Comparison of ENCODE assay signal across 16 mouse cellular contexts in genomic region chr5:120431001-120431583, GRCm38 (mm10). TPM values are rescaled to one million over a fixed set of nuclear protein-coding genes. Genes with fewer than 3 reads are reported as not detected.
DNase-seq lines count a peak whose midpoint lies in the region; ATAC-seq and TF ChIP-seq lines count a peak whose summit lies in the region.
"Had no signal": no experiment of that assay in that cellular context is flagged by ENCODE, and none has a peak within 500 bp of the region (broad histone marks: within the 10 kb centered on the region; RNA-seq: fewer than 3 reads in every experiment).

No protein-coding gene starts in this region.

- no peak for TF ChIP-seq CTCF in E14TG2a.4 (conservative IDR thresholded peaks at IDR 0.05; ENCODE audit: low read length)

- H3K27me3 ChIP-seq in E14TG2a.4 (ENCODE audit: insufficient read depth, low read length): peaks cover 96% of the 10 kb centered on the region
- H3K27me3 ChIP-seq in hindbrain, embryonic 10.5 days (ENCODE audit: insufficient read depth, poor library complexity, severe bottlenecking): peaks cover 100% of the 10 kb centered on the region
- H3K27me3 ChIP-seq in midbrain, embryonic 12.5 days: peaks cover 98% of the 10 kb centered on the region
- peaks cover 98% of the 10 kb centered on the region for H3K27me3 ChIP-seq in kidney, embryonic 15.5 days

- H3K36me3 ChIP-seq in E14TG2a.4 (ENCODE audit: insufficient read depth, low read length): no peaks in the 10 kb centered on the region
- H3K36me3 ChIP-seq in hindbrain, embryonic 10.5 days: no peaks in the 10 kb centered on the region
- no peaks in the 10 kb centered on the region for H3K36me3 ChIP-seq in midbrain, embryonic 12.5 days
- H3K36me3 ChIP-seq in kidney, embryonic 15.5 days: no peaks in the 10 kb centered on the region
- H3K36me3 ChIP-seq: liver, embryonic 12.5 days had no signal

- H3K4me2 ChIP-seq in midbrain, embryonic 12.5 days (replicated peaks): peak overlapping the region; percentile 65
- no peak overlapping the region for H3K4me2 ChIP-seq in kidney, embryonic 15.5 days
- H3K4me2 ChIP-seq: liver, embryonic 12.5 days had no signal

- WGBS in hindbrain, embryonic 10.5 days: under 1% methylated on average over 30 of the region's 30 CpGs
- WGBS in midbrain, embryonic 12.5 days: under 1% methylated on average over 30 of the region's 30 CpGs
- WGBS in kidney, embryonic 15.5 days: 1% methylated on average over 30 of the region's 30 CpGs

- 0 out of 2 replicates have a peak, but pooled peaks cover 3% of the 10 kb centered on the region for H3K9me3 ChIP-seq in E14TG2a.4 (ENCODE audit: low read length)
- no peaks in the 10 kb centered on the region for H3K9me3 ChIP-seq in hindbrain, embryonic 10.5 days
- no peaks in the 10 kb centered on the region for H3K9me3 ChIP-seq in midbrain, embryonic 12.5 days
- H3K9me3 ChIP-seq in kidney, embryonic 15.5 days (replicated peaks): no peaks in the 10 kb centered on the region
- H3K9me3 ChIP-seq: liver, embryonic 12.5 days had no signal

- peak overlapping the region; percentile 77 for H3K9ac ChIP-seq in midbrain, embryonic 12.5 days (replicated peaks)
- no peak overlapping the region for H3K9ac ChIP-seq in kidney, embryonic 15.5 days
- H3K9ac ChIP-seq: liver, embryonic 12.5 days had no signal

- peak; percentile 54 for DNase-seq in embryo, embryonic 10 days (ENCODE audit: low spot score)
- DNase-seq in hindbrain, embryonic 10.5 days (ENCODE audit: low spot score): peak; percentile 53
- DNase-seq in kidney, adult 18-20 months: no peak
- no peak for DNase-seq in Muller cell, postnatal 12 days (ENCODE audit: inconsistent ontology term)
- DNase-seq in right cerebral cortex, postnatal 25 days: no peak
- DNase-seq: cerebellum, adult 9-10 months; gastrocnemius, postnatal 25 days; kidney, postnatal 10 days; layer of hippocampus, postnatal 36 days; lung, postnatal 4 days; thymus, postnatal 14 days had no signal

- H3K27ac ChIP-seq in hindbrain, embryonic 10.5 days: peak overlapping the region; percentile 50
- H3K27ac ChIP-seq in midbrain, embryonic 12.5 days (replicated peaks): peak overlapping the region; percentile 83
- no peak overlapping the region for H3K27ac ChIP-seq in kidney, embryonic 15.5 days
- H3K27ac ChIP-seq: liver, embryonic 12.5 days had no signal

- peaks cover 79% of the 10 kb centered on the region for H3K4me1 ChIP-seq in E14TG2a.4 (replicated peaks; ENCODE audit: low read depth, low read length)
- peaks cover 46% of the 10 kb centered on the region for H3K4me1 ChIP-seq in hindbrain, embryonic 10.5 days (replicated peaks)
- peaks cover 44% of the 10 kb centered on the region for H3K4me1 ChIP-seq in midbrain, embryonic 12.5 days
- H3K4me1 ChIP-seq in kidney, embryonic 15.5 days: peaks cover 30% of the 10 kb centered on the region

- no peak for ATAC-seq in midbrain, embryonic 12.5 days (ENCODE audit: low FRiP score, low read depth)
- no peak for ATAC-seq in kidney, embryonic 15.5 days (replicated peaks; ENCODE audit: low FRiP score)
- ATAC-seq: liver, embryonic 12.5 days had no signal

- H3K4me3 ChIP-seq in E14TG2a.4 (replicated peaks; ENCODE audit: low read length): peak overlapping the region; percentile 64
- peak overlapping the region; percentile 57 for H3K4me3 ChIP-seq in hindbrain, embryonic 10.5 days
- peak overlapping the region; percentile 55 for H3K4me3 ChIP-seq in midbrain, embryonic 12.5 days
- no peak overlapping the region for H3K4me3 ChIP-seq in kidney, embryonic 15.5 days (replicated peaks)
- H3K4me3 ChIP-seq: liver, embryonic 12.5 days had no signal

RNA-seq across cellular contexts. Expression of gene Lhx5, which starts 0.4 kb away (rescaled TPM):
- polyA plus RNA-seq in hindbrain, embryonic 10.5 days (2016; fragmentation: Nextera tagmentation; extraction: Ambion mirVana): 12.1 and 34.0 TPM in 2 replicates
- polyA plus RNA-seq in midbrain, embryonic 12.5 days (2016; fragmentation: Nextera tagmentation; extraction: Ambion mirVana): 45.2 and 51.9 TPM in 2 replicates
- not detected in 2 replicates for polyA plus RNA-seq in kidney, embryonic 15.5 days (2015; fragmentation: Nextera tagmentation; extraction: Ambion mirVana)
- polyA plus RNA-seq: heart, postnatal 0 days; liver, embryonic 12.5 days had no signal

RNA-seq across cellular contexts. Expression of gene Sdsl, which starts 41.5 kb away (rescaled TPM):
- polyA plus RNA-seq in hindbrain, embryonic 10.5 days (2016; fragmentation: Nextera tagmentation; extraction: Ambion mirVana): 6.2 and 7.9 TPM in 2 replicates
- 6.4 and 7.5 TPM in 2 replicates for polyA plus RNA-seq in midbrain, embryonic 12.5 days (2016; fragmentation: Nextera tagmentation; extraction: Ambion mirVana)
- polyA plus RNA-seq in kidney, embryonic 15.5 days (2015; fragmentation: Nextera tagmentation; extraction: Ambion mirVana): 11.2 and 14.4 TPM in 2 replicates

RNA-seq across cellular contexts. Expression of gene Sds, which starts 45.2 kb away (rescaled TPM):
- polyA plus RNA-seq in hindbrain, embryonic 10.5 days (2016; fragmentation: Nextera tagmentation; extraction: Ambion mirVana): not detected in 2 replicates
- not detected in 2 replicates for polyA plus RNA-seq in midbrain, embryonic 12.5 days (2016; fragmentation: Nextera tagmentation; extraction: Ambion mirVana)
- not detected in 2 replicates for polyA plus RNA-seq in kidney, embryonic 15.5 days (2015; fragmentation: Nextera tagmentation; extraction: Ambion mirVana)
- polyA plus RNA-seq: heart, postnatal 0 days; liver, embryonic 12.5 days had no signal

Comparison
In these comparisons a context has a peak if more than half of its experiments do, and no peak if none do; other contexts are left out.
1. DNase-seq: peak in embryo, embryonic 10 days (single experiment) and hindbrain, embryonic 10.5 days (single experiment); none in kidney, adult 18-20 months (single experiment), Muller cell, postnatal 12 days (single experiment) and right cerebral cortex, postnatal 25 days (single experiment).
2. RNA of gene Lhx5, which starts 0.4 kb away (polyA plus RNA-seq): 45.2 to 51.9 TPM in midbrain, embryonic 12.5 days and 12.1 to 34.0 TPM in hindbrain, embryonic 10.5 days; not detected in kidney, embryonic 15.5 days; every median in the first group is over 10 times any median in the second.